Mouse (Mus musculus): ENCODE measurements around the gene Them7. TPM values are rescaled to one million over a fixed set of nuclear protein-coding genes. Genes with fewer than 3 reads are reported as not detected.

Gene Them7
- total RNA-seq, 1 experiment from 2014 or later = 0.49 TPM

DNA sequence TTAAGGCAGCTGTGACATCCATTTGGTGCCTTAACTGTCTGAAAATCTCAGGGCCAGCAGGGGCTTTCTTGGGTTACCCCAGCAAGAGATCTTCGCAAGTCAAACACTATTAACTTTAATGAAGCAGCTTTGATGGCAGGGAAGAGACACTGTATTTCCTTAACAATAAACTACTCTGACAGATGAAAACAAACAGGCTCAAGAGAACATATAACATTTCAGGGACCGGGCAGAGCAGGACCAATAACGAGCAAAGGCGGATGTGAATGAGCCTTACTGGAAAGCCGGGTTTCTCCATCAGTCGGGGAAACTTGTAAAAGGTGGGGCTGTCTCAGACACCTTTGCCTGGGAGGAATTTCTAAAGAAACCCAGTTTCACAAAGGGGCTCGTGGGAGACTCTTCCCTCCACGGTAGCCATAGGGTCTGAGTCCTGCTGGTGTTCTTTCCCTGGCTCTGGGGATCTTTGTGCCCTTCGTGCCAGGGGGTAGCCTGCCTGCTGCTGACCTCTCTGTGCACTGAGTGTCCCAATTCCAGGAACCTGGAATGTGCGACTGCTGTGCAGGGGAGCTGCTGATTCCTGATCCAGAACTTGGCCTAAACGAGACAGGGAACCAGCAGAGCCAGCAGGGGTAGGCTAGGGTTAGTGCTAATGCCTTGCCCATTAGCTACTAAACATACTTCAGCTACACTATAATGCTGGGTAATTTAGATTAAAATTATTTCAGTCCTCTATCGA lies 11.4 kb downstream of the Them7 start:
- no peak for DNase-seq

DNA sequence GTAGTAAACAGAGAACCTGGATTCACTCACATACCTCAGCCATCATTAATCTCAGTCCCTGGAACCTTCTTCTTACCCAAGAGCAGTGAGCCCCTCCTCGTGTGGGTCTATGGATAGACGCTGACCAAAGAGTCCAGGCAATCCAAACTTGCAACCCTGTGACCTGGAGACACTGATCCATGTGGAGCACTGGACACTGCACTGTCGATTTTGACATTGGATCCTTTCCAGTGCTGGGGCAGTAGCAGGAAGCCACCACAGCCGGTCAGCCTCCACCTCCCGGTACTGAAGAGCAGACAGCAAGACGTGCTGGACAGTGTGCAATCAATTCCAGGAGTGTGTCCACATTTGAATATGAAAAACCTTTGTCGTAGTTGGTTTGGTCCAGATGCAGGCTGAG lies 13.3 kb downstream of the Them7 start:
- no peak for DNase-seq

DNA sequence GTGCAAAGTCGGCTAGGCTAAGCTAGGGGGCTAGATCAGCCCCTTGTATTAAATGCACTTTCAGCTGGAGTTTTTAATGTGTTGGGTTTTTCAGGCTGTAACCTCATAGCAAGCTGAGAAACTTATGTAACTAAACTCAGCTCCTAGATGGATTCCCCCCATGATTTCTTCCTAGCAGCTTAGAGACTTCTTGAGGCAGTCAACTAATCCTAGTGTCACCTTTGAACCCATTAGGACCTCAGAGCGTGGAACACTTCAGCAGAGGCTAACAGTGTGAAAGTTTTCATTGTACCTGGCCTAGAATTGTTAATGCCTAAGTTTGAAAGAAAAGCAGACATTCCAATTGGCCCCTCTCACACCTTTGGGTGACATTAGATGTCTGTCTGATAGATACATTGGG lies 13.7 kb downstream of the Them7 start:
- DNase-seq = no peak

GRCm38 (mm10) chr2:105238775-105239174 lies 14.7 kb downstream of the Them7 start:
- peak; percentile 6 for DNase-seq

- DNase-seq = no peak
These were observed 16.5 kb downstream of the Them7 start for GRCm38 (mm10) chr2:105240631-105241030.

DNA sequence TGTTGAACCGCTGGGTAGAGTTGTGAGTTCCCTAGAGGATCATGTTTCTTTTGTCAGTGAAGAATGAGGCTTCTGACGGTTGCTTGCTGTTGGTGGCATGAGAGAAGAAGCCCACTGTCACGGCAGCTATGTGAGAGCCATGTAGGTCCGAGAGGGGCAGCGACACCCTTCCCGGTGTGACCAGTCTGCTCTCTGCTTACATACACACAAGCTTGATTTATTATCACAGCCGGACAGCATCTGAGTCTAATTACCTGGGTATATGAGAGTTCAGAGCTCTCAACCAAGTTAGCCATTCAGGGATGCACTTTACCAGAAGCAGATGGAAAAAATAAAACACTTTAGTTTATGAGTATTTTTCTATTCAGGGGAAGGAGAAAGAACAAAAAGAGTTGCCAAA lies 18.8 kb downstream of the Them7 start:
- no peak for DNase-seq

DNA sequence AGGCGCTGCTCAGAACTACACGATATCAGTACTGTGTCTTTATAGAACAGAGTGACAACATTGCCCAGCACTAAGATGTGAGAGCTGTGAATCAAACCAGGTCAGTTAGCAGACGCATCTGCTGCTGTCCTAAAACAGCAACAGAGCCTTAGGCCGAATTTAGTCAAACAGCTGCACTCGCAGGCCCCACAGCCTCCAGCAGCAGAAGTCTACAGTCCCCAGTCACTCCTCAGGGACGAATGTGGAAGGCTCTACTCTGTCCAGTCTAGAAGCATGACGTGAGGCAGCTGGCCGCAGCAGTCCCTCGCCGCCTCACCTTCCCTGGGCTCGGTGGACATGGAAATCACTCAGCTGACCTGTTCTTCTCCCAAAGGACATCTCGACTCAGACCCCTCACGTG lies 20.6 kb downstream of the Them7 start:
- no peak for DNase-seq

DNA sequence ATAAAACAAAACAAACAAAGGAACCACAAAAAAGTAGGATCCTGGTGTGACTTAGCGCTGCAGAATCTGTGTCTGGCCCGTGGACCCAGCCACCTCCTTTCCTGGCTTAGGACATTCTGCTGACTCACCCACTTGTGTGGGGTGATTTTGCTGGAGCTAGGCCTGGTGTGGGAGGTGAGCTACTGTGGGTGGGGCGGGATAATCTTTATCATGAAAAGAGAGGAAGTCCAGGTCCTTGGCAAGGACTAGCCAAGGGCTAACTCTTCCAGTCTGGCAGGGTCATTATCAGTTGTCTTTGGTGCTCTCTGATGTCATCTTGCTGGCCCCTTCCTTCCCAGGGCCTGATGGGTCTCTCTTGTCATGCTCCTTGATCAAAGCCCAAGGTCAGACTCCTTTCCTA lies 27.9 kb downstream of the Them7 start:
- no peak for DNase-seq

DNA sequence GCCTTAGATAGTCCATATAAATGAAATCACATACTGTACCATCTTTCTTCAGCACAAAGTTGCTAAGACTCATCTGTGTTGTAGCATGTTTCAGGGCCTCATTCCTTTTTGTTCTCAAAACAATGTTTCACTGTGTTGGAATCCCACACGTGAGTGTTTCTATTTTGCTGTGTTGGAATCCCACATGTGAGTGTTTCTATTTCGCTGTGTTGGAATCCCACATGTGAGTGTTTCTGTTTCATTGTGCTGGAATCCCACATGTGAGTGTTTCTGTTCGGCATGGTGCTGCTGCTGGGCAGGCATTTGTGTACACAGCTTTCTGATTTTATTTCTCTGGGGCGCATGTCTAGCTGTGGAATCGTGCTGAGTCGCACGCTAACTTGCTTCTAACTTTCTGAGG lies 28.7 kb downstream of the Them7 start:
- DNase-seq = no peak

DNA sequence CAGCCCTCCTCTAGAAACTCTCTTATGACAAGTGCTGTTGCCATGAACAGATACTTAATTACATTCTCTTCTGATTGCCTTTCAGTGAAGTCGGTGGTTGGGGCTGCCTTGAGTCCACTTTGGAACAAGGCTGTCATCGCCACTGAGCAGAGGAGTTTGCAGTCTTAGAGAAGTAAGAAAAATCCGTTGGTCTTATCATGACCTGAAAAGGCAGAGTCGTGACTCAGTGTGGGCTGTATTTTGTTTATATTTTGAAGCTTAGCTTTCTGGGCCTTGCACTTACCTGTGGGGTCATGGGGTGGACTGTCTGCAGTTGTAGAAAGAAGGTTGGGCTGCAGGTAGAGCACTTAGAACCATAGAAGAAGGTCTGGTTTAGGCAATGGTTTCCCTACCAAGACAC lies 31.3 kb downstream of the Them7 start:
- DNase-seq = no peak

DNA sequence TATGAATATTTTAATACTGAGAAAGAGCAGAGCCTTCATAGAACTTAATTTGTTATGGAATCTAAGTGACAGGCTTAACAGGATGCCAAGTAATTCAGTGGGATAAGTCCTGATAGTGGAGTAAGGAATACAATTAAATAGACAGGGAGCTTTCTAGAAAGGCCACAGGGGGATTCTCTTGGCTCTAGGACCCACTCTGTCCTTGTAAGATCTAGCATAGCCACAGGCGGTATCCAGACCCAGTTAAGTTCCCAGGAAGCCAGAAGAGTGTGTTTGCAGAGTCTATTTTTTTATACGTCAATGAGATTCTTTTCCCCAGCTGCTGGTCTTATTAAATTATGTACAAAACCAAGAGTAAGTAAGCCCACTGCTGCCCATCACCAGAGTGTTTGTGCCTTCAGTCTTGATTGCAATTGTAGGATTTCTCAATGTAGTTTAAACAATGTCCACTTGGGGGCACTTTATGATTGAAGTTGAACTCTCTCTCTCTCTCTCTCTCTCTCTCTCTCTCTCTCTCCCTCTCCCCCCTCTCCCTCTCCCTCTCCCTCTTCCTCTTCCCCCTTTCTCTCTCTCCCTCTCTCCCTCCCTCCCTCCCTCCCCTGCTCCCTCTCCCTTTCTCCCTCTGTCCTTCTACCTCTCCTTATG lies 32.4 kb downstream of the Them7 start:
- no peak for DNase-seq

GRCm38 (mm10) chr2:105257376-105257775 lies 33.3 kb downstream of the Them7 start:
- DNase-seq = no peak

DNA sequence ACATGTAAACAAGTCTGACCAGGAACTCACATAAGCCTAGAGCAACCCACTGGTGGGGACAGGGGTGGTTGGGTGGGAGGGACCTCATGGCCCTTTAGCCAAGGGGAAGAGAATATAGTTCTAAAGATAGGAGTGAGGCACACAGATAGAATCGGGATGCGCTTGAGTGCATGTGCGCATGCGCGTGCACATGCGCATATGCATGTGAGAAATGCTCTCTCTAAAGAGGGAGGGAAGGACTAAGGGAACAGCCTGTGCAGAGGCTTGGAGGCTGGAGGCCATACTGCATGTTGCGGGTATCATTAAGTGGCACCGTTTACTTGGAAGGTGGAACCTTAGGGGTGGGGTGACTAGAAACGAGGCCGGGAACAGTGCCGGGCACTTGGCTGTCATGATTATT lies 37.2 kb downstream of the Them7 start:
- no peak for DNase-seq

GRCm38 (mm10) chr2:105263219-105263618 lies 39.1 kb downstream of the Them7 start:
- DNase-seq = no peak

DNA sequence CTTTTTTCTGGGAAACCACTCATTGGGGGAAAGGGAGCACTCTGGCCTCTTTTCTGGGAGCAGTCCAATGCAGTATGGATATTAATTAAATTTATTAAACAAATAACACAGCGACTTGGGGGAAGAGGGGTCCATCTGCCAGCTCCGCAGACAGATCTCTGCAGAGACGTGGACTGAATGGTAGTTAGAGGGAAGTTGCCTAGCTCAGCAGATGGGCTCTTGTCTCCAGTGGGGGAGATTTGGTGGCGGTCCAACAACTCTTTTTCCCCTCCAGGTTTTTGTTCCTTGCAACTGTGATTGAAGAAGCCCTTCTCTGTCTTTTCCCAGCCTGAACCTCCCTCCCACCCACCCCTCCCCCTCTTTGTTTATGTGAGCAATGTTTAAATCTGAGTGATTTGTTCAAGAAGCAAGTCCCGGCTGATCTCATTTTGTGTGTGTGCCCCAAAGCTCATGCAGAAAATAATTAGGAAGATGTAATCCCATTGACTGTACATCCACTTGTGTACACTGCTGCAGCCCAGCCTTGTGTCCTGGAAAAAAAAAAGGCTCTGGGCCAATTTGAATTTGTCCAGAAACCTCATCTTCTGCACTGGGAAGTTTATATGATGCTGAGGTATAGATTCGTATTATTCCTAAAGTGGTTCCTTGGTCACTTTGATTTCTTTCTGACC lies 58.4 kb downstream of the Them7 start:
- DNase-seq = no peak

- no peak for DNase-seq
These were observed 59.7 kb downstream of the Them7 start for GRCm38 (mm10) chr2:105283811-105284210.

DNA sequence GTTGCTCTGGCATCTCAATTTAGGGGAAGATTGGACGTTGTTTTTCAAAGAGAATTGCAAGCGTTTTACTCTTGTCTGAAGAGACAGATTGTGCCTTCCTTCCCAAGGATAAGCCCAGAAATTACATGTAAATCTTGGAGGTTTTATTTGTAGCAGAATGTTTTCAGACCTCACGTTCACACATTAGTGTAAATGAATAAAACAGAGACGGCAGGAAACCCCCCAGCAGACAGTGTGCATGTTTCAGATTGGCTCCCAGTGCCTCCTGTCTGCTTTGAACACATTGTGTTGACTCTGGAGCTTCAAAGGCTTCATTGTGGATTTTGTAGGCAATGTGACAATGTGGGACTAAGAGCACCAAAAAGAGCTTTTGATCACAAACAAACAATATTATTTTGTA lies 60.7 kb downstream of the Them7 start:
- no peak for DNase-seq

DNA sequence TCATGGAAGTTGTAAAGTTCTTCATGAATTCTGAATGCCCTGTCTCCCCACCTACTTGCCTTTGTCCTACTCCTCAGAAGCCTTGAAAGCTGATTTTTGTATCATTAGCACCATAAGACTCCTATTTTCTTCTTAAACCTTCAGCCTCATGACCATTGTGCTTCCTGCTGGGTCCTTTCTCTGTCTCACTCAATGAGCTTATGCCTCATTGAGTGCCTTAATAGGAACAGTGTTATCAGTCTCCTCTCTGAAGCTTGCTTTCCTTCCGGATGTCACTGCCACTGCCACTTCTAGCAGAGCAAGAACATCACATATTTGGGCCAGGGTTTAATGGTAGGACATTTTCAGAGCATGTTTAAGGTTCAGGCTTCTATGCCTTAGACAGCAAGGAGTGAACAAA lies 71.7 kb downstream of the Them7 start:
- no peak for DNase-seq

DNA sequence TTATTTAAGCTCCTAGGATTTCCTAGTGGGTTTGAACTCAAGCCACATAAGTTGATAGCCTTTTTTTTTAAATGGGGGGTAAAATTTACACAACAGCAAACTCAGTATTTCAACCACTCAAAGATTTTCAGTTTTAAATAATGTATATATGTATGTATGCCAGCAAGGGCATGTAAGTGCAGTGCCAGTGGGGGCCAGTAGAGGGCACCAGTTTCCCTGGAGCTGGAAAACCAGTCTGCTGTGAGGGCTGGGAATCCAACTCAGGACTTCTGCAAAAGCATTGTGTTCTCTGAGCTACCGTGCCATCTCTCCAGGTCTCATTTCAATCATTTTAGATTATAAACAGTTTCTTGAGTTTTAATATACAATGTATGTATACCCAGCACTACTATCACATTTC lies 74.8 kb downstream of the Them7 start:
- no peak for DNase-seq

GRCm38 (mm10) chr2:105301082-105301481 lies 77.0 kb downstream of the Them7 start:
- DNase-seq = no peak

- no peak for DNase-seq
These were observed 77.4 kb downstream of the Them7 start for GRCm38 (mm10) chr2:105301531-105301930.

- no peak for DNase-seq
These were observed 79.9 kb downstream of the Them7 start for GRCm38 (mm10) chr2:105303962-105304514.

DNA sequence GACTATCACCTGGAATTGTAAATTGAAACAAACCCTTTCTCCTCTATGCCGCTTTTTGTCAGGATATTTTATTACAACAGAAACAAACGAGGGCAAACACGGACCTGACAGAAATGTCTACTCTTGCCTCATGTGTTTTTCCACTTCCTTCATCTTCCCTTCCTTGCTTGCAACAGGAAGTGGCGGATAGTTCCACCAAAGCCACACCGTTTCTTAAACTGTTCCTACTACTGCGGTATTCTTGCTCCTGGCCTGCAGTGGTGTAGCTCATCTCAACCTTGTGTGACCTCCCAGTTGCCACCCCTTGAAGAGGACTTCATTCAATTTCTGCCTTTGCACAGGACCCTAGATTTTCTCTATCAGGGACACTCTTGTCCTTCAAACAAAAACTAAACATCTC lies 81.8 kb downstream of the Them7 start:
- DNase-seq = no peak
